Mouse (Mus musculus) hematopoietic stem cell, adult 5-6 weeks (primary cell): ENCODE results near the gene Unc50. TPM values are rescaled to one million over a fixed set of nuclear protein-coding genes. Genes with fewer than 3 reads are reported as not detected.

Experiments
- ATAC-seq, 2 experiments: fragments of 125-278 bp in 1 of 2; replicated peaks in 1 of 2; 2 replicates each; pipeline ENCODE4 v1.8.0; 2016 to 2017; ENCODE audit warnings: inconsistent platforms in 2 of 2, mild to moderate bottlenecking in 2 of 2, moderate number of reproducible peaks in 2 of 2, low read depth in 1 of 2, moderate TSS enrichment in 1 of 2; ENCODE audit not compliant: low FRiP score in 2 of 2, poor library complexity in 2 of 2, severe bottlenecking in 2 of 2, insufficient read depth in 1 of 2, low TSS enrichment in 1 of 2
- total RNA-seq: library from RNA; stranded (forward); fragments of 172-1452, 232-1000 nt; gene quantifications from 2 replicates; pipeline ENCODE4 v1.2.3, GENCODE M21; 2017

Unc50 gene
- total RNA-seq, 1 experiment from 2014 or later = 33.2 TPM

DNA sequence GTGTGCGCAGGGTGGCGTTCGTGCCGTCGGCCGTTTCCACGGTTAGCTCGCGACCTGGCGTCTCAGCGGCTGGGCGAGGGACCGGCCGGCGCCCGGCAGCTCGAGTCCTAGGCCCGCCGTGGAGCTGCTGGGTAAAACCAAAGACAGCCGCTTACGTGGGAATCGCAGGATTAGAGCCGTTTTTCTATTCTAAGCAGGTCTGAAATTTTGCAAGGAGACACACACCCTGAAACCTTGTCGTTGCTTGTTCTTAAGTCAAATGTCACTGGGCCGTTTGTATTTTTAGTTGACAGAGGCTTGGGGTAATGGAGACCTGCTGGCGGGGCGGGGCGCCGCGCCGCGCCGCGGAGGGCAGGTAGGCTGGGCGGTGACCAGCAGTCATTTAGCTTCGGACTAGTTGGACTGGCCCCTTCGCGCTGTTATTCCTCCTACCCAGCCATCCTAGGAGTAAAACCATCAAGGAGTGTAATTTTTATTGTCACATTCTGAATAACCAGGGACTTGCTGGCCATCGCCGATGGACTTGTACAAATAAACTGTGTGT lies 430 bp downstream of the Unc50 start:
- ATAC-seq = no peak

DNA sequence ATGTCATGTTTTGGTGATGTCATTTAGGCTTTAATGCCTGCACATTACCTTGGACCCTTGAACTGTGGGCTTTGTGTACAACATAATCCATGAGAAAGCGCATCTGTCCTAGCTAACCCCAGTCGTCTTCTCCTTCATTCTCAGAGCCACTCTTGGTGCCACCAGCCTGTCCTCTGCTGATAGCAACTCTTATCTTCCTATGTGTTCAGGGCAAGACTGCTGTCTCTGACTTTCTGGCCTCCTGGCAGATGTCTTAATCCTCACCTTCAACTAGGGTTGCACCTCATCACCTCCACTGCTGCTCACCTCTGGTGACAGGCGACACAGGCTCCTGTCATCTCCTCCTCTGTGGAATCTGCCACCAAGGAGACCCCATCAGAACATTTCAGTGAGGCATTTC lies 6.5 kb downstream of the Unc50 start:
- no peak for ATAC-seq

DNA sequence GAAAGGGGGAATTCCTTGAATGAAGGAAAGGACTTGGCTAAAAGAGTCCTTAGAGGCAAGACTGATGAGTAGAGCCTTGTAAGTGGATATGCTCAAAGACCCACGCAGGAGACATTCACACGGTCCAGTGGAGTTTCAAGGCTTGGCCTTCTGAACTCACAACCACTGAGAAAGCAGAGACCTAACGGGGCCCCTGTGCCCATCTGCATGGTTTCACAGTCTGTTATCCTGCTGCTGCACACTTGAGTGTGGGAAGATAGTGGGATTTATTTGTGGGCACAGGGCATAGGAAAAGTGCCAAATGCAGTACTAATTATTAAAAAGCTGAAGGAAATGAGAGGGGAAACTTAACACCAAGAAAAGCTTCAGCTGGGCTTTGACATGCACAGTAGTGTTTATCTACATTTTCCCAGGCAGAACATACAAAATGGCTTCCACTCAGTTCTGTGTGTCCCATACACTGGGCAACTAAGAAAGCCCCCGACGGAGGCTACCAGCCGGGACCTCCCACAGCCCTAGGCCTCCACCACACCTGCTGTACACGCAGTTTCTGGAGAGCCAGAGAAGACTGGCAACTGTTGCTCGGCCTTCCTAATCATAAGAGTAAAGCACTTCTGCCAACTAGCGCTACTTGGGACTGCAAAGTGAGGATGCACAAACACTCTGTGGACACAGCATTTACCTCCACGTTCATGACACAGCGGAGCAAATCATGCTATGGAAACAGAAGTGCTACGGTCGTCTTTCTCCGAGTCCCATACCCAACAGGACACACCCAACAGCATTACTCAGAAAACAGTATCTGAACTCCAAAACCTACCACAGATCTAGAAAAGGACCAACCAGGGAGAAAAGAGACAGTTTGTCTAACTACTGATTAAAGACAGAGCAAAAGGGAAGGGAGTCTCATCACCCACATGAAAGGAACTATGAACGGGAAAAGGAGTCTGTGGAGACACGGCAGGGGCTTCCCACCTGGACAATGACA lies 13.2 kb downstream of the Unc50 start:
- no peak for ATAC-seq

DNA sequence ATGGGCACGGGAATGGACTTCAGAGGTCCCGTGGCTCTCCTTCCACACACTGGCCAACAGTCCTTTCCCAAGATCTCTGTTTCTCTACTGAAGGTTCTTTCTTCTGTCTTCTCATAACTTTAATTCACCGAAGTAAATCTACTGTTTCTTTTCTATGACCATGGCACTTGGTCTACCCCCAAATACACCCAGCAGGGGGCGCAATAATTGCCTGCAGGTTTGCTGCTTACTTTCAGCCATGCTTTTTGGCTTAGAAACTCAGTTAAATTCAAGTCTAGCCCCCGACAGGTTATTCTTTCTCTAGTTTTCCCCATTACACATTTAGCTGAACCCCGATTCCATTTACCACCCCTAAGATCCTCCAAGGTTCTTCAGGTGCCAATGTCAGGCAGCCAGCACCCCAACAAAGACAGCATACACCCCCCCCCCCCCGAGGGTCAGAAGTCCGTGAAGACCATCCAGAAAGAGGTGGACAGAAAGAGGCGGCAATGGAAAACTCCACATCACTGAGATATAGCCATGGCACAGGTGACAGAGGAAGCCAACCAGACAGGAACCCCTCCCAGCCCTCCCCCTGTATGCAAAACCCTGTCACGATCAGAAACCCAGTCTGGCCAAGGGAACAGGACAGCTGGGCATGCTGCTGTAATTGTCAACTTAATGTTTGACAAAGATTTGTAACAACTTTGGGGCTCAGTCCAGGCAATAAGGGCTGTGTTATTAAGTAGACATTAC lies 18.6 kb downstream of the Unc50 start:
- no peak for ATAC-seq

DNA sequence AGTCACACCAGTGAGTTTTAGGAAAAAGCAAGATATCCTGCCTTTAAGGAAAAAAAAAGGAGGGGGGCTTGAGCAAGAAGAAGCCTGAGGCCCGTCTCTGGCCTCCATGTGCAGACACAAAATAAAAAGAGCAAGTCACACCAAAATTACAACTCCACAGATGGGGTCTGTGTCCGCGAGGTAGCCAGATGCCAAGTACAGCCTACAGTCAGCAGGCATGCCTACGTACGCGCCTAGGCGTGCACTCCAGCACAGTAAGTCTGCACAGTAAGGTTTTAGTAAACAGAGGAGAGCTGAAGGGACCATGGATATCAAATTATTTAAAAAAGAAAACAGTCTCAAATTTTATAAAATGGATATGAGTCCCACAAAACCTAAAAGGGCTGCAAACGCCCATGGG lies 21.3 kb downstream of the Unc50 start:
- no peak for ATAC-seq

DNA sequence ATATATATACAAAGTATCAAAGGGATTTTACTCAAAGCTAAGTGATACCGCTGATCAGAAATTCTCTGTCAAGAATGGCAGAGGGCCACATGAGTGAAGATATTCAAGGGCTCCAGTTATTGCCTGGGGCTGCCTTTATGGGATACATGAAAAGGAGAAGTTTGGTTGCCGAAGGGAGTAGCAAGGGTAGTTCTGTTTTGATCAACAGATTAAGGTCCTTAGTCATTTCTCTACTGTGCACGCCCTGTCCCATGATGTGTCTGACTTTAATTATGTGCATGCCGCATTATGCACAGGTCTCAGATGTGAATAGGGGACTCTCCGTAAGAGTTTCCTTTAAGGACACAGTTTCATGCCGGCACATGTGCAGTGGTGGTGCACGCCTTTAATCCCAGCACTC lies 27.6 kb downstream of the Unc50 start:
- ATAC-seq = no peak

DNA sequence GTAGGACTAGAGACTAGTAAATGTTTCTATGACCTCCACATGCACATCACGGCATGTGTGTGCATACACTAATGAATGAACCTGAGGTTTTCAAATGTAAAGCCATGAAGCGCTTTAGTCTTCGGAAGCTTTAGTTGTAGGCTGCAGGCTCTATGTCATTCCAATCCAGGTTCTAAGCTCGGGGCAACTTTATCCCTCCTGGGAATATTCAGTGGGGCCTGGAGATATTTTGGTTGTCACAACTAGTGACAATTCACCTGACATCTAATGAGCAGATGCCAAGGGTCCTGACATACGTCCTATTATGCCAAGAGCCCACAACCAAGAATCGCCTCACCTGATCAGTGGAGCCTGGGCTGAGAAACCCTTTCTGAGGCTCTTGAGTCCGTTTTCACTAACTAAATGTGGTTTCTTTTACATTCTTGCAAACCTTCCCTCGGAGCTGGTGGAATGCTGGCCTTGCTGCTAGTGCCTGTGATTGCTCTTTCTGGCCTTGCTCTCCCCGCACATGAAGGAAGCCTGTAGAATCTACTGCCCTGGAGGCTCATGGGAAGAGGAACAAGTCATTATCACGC lies 35.0 kb downstream of the Unc50 start:
- no peak for ATAC-seq

DNA sequence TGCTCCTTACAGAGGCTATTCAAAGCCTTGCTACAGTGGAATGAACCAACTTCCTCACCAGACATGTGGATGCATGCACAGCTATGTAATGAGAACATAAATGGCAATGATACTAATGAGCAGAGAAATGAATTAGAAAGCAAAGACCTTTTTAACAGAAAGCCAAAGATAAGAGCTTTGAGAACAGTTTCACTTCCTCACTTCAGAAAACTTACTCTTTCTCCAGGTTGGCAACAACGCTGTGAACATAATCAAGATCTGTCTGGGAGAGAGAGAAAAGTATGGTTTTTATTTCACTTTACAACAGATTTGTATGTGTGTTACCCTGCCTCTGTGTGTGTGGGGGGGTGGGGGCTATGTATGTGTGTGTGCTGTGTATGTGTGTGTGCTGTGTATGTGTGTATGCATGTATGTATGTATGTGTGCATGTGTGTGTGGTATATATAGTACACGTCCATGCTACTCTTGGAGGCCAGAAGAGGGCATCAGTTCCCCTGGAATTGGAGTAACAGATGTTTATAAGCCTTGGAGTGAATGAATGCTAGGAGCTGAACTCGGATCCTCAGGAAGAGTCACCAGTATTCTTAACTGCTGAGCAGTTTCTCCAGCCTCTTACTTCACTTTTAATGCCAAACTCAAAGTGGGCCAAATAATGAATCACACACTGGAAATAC lies 36.5 kb downstream of the Unc50 start:
- 0 out of 4 replicates have a peak, but pooled peaks of 1 of the 2 experiments have one; percentile 27 for ATAC-seq

DNA sequence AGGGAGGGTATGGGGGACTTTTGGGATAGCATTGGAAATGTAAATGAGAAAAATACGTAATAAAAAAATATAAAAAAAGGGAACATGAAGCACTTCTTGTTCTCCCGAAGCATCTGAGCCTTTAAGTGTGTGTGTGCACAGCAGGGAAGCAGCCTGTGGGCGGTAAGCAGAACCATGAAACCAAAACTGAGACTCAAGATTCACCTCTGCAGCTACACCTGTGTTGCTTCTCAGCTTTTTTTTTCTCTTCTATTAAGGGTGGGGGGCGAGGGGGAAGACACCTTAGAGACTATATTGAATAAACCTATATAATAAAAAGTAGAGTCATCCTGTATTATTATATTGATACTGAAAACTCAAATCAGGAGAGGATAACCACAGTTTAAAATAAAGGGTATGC lies 37.9 kb downstream of the Unc50 start:
- no peak for ATAC-seq

DNA sequence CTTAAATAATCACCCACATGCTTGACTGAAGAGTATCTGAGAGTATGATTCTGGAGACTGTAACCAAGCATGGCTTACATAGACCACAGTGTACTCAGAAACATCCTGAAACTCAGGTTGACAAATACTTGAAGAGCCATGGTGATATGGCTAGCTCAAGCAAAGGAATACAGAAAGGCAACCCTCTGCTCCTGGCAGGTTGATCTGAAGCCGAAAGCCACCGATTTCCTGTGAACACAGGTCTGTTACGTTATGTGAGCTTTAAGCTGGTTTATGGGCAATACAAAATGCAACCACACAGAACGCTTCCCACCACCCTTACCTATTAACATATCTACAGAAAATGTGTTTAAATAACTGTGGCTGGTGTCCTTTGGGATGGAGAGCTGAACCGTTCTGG lies 39.1 kb downstream of the Unc50 start:
- no peak for ATAC-seq

DNA sequence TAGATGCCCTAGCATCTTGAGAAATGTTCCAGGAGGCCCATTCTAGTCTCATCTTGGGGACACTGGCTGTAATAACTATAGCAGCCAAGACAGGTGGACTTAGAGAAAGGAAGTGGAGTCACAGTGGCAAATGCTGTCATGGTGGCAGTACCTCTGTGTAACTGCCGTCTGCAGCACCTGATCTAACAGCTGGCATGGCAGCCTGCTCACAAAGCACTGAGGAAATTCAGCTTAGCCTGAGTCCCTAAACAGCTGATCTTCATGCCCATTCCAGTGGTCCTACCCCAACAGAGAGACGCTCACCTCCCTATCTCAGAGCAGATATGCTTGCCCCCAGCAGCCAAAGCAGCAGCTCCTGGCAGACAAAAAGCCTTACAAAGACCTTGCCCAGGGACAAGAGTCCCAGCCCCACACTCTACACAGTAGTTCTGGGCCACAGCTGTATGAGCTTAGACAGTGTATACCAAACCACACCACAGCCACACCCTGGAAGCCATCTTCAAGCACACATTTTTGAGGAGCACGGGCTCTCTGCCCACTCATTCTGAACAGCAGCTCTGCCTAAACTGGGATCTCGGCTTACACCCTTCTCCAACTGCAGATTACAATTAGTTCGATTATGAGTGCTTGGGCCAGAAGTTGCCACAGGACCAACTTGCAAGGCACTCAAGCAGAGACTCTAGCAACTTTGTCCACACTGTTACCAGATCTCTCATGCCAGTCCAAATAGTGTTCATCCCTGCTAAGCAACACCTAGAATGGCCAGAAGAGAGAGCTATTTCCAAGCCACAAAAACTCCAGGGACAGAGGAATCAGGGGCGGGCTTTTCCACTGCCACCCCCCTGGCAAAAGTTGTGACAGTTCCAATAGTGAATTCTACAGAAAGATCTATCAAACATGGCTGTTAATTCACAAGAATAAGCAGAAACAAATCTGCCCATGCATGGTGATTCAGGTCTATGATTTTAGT lies 41.5 kb downstream of the Unc50 start:
- no peak for ATAC-seq

DNA sequence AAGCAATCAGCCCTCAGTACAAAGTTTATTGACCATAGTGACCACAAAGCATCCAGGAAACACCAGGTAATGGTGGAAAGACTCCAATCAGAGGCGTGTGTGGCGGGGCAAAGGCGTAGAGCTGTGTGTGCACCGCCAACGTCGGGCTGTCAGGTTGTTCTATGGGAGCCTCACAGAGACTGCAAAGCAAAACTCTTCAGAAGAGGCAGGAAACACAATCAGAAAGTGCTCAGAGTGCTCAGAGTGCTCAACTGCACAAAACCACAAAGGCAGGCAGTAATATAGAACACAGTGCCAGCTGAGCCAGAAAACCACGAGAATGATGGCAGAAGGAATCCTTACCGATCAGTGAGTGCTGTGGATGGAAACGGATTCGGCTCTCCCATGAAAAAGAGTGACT lies 43.3 kb downstream of the Unc50 start:
- peak; percentile 33 to 37; a peak in 2 of 4 replicates for ATAC-seq

DNA sequence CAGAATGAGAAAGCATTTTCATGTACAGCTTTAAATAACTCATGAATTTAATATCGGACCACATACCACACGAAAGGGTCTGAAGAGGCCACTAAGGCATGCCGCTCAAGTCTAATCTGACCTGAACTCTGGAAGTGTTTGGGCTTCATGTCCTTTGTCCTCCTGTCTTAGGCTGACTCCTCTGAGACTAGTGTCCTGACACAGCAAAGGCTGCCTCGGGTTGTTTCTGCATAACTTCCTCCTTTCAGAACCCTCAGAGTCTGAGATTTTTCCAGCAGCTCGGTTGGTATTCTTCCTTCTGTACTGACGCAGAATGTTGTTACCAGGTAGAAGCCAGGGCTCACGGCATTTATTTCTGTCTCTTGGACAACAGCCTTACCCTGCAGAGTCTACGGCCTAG lies 44.1 kb downstream of the Unc50 start:
- ATAC-seq = peak; percentile 47 to 71

DNA sequence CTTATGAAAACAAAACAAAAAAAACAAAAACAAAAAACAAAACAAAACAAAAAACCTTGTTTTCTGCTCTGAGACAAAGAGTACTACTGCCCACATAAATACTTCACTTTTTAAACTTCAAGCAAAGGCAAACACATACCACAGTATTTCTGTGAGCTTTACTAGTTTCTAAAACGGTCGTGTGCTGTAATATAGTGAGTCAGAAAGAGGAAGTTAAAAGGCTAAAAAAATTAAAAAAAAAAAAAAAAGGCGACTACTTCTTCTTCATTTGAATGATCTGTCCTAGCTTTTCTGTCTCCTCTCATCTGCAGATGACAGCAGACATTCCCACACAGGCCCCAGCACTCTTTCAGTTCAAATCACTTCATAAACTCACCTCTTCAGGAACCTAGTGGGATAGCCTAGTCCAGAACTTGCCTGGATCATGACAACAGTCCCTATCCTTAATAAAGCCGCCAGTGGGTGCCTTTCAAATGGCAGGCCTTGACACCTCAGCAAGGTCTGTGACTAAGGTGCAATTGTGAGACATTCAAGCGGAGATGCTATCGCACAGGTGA lies 44.8 kb downstream of the Unc50 start:
- 0 out of 4 replicates have a peak, but pooled peaks of 1 of the 2 experiments have one; percentile 8 for ATAC-seq

DNA sequence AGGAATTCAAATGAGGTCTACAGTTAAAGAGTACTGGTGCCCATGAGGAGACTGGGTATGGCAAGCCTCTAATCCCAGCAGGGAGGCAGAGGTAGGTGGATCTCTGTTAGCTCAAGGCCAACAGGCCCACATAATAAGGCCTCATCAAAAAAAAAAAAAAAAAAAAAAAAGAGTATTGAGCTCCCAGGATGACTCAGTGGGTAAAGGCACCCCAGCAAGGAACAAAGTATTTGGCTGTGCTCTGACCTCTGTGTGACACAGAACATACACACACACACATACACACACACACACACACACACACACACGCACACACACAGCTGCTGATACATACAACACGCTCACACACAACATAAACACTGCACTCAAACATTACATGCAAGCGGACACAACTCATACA lies 45.4 kb downstream of the Unc50 start:
- ATAC-seq = no peak

DNA sequence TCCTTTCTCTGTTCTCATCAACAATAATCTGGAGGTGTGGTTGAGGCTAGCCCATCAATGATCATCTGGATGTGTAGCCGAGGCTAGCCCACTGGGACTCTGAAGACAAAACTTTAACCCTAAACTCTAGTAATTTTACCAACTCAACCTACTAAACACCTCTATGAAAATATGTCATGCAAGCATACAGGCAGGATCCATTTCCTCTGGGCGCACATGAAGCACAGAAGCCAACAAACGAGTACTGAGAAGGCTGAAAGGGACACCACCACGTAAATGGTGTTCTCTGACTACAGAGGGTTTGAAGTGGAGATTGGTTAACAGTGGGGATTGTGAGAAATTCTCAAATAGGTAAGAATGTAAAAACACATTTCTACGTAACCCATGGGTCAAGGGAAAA lies 47.3 kb downstream of the Unc50 start:
- no peak for ATAC-seq
